Mouse (Mus musculus) right cerebral cortex, postnatal 36 days (tissue): ENCODE data around the gene Fat3.

Experiments used
- DNase-seq, 2 experiments: peaks; one replicate each; pipeline ENCODE4 v3.0.0; 2022; ENCODE audit warnings: low spot score in 2 of 2, mixed read lengths in 1 of 2

Fat3 gene

DNA sequence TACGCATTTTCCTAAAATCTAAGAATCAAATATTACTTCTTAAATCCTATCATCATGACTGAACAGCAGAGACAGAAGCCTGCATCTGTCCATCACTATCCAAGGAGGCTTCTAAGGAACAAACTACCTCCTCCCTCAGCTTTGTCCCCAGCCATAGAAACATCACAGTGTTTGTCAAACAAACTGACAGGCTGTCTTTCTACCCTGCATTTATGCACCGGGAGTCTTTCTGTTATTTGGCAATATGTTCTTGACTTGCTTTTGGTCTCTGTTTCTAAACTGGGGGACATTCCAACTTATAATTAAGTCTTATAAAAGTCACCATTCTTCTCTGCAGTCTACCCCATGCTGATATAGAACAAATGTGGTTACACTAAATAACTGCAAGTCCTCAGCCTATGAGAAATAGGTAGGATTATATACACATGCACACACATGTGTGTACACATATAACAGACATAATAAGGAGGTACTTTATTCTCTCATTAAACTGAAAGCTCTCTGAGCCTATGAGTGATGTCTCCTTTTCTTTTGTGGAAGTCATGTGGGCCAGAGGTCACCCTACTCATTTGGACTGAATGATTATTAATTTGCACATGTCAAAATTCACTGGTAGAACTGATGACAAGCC lies 244.4 kb downstream of the Fat3 start:
- DNase-seq, result no peak

DNA sequence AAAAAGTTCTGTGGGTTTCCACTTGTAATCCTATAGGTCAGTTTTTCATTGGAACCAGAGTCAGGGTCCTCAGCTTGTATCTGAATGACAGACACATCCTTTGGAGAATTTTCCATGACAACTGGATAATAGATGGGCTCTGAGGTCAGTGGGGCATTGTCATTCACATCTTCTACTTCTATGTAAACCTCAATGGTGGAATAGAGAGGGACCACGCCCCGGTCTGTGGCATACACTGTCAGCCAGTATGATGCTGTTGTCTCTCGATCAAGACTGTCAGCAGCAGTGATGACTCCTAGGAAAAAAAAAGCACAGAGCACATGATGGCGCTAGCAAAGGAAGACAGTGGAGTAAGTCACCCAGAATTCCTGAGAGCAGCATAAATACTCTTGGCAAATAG lies 254.3 kb downstream of the Fat3 start:
- DNase-seq, result no peak

DNA sequence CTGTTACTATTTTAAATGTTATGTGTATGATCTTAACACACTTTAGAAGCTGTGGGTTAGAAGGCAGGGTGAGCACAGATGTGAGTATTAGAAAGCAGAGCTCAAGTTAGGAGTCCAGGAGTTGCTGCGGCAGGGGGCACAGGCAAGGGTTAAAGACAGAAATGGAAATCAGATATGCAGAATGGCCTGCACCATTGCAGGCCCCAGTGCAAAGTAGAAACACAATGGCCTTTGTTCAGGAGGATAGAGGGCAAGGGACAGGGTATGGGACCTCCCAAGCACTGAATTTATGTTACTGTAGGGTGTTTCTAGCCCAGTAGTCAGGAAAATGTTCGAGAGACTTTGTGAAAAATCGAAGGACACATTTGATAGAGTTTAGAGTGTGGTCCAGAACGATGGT lies 269.5 kb downstream of the Fat3 start:
- DNase-seq, result no peak

DNA sequence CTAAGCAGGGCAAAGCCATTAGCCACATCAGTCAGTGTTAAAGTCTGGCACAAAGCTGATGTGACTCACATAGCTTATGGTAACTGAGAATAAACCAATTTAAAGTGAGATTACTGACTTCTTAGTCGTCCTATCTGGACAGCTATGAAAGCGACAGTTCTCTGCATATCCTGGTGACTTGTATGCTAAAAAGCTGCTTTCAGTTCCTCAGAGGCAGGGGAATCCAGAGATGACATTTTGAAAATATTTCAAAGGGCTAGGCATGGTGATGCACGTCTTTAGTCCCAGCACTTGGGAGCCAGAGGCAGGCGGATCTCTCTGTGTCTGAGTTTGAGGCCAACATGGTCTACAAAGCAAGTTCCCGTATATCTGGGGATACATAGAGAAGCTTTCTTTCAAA lies 272.2 kb downstream of the Fat3 start:
- no peak for DNase-seq

DNA sequence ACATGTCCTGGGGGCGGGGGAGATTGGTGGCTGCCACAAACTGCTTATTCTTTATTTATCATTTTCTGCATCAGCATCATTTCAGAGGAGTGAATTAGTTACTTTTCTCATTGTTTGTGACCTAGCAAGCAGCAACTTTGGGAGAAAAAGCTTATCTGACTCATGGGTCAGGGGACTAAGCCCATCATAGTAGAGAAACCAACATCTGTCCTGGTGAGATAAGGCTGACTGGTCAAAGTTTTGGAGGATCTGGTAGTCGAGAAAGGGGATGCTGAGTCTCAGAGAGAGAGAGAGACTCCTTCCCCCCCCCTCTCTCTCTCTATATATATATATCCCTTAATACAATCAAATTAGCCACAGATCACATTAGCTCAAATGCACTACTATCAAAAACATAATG lies 273.7 kb downstream of the Fat3 start:
- no peak for DNase-seq

DNA sequence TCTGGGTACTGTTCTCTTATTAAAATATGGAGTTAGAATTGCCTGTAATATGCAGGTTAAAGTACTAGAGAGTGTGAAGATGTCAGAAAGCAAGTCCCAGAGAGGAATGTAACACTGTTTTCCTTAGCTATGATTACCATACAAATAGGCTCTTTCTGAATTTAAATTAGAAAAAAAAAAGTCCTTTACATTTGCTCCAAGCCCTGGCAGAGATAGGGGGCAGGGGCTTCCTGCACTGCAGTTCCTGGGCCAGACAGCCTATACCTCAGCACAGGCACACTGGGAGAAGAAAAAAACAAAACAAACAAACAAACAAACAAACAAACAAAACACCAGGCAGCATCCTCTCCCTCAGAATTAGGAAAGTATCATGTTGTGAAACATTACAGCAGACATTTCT lies 274.5 kb downstream of the Fat3 start:
- no peak for DNase-seq

DNA sequence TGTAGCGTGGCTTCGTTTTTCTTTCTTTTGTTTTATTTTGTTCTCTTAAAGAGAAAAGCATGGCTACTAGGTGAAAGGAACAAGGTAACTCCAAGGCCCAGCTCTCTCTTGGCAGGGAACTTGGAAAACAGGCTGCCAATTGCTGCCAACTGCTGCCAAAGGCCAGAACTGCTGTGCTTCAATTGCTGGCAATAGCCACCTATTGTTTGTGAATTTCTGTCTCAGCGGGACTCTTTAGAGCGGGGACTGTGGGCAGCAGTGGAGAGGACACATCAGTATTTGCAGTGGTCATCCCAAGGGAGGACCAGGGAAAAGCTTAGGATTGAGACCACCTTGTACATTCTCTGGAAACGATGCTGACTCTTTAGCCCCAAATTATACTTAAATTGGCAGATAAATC lies 279.2 kb downstream of the Fat3 start:
- peak in 1 of 2 experiments; percentile 24 for DNase-seq

DNA sequence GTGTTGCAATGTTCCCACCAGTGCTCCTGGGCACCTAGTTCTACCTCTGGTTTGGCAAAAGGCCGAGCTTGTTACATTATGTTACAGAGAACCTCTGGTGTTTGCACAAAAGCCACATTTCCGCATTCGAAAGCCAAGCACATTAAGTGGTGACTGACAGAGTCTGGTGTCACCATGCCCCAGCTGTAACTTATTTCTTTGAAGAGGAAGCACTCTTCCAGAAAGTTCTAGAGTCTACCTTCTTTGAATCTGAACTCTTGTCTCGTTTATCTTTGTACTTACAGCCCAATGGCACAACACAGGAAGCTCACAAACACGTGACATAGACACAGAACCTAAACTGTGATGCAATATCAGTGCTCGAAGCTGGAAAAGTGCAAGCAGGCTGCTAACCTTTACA lies 284.9 kb downstream of the Fat3 start:
- no peak for DNase-seq

DNA sequence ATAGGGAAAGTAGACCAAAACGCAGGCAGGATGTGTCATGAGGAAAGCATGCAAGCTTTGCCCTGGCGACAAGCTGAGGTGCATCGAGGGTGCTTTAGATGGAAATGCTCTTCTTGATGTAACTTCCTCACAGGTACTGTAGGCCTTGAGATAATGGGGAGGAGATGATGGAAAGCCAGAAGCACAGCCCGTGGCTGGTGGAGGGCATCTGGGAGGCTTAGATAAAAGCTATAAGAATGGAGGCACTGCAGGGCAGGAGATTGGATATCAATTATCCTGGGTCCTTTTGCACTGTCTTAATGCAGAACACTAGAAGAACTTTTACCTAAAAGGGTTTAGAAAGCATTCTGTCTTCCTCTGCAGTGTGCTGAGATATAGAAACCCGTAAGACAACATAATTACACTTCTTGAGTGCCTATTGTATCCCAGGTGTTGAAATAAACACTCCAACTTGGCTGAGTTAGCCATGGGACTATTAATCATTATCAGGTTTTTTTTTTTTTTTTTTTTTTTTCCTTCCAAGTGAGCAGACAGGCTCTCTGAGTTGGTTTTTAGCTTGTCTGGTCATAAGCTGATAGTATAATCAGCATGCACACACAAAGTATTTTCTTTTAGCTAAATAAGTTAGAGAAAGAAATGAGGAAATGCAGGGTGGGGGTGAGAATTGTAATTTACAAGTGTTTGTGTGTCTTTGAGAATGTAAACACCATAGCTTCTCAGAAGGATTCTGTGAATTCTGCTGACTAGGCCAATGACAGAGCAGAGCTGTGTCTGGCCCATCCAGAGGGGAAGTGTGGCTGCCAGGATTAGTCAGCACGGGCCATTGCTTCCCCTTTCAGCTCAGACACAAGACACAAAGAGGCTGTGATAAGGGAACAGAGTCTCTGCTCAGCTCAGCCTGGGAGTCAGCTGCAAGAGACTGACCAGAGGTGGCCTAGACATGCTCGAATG lies 286.1 kb downstream of the Fat3 start:
- DNase-seq, result peak; percentile 42 to 60

DNA sequence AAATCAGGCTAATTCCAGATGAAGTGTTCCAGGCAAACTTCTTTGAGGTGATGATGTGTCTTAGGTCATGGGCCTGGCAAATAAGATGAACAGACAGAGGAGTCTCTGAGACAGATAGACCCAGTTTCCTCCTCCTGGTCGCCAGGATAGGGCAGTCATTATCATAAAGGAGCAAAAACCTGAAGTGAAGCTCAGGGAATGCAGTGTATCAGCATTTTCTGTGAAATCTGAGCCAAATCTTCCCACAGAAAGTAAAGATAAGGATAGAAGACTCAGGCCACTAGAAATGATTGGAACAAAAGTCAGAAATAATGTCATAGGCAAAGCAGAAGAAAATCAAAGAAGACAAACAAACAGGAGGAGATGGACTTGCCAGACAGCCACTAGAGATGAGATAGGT lies 287.8 kb downstream of the Fat3 start:
- DNase-seq, result no peak

DNA sequence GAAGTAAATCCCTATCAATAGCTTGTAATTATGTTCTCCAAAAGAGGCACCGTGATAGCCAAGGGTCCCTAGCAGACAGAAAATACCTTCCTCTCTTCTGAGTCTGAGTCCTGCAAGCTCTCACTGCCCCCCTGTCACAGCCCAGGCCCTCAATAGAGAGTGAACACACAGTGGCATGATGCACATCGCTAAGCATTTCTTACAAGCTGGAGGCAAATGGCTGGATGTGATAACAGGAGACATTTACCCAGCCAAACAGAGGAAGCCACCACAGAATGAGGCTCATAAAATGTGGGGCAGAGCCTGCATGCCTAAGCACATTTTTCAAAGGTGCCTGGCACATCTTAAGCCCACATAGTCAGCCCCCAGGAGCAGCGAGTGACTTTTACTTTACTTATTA lies 288.5 kb downstream of the Fat3 start:
- no peak for DNase-seq

DNA sequence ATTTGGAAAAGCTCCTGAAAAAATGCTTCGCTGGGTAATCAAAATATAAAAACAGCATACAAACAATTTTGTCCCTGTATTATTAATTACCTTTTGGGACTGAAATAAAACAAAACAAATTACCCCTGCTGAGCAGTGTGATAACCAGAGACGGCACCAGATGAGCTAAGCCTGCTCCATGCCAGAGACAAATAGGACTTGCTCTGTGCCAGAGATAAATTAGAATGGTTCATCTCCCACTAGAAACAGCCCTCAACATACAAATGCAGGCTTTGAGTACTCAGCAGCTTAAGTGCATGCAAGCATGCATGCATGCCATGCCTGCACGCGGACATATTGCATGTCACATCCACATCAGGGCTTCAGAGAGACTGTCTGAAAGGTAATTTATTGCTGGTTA lies 288.9 kb downstream of the Fat3 start:
- DNase-seq, result no peak

DNA sequence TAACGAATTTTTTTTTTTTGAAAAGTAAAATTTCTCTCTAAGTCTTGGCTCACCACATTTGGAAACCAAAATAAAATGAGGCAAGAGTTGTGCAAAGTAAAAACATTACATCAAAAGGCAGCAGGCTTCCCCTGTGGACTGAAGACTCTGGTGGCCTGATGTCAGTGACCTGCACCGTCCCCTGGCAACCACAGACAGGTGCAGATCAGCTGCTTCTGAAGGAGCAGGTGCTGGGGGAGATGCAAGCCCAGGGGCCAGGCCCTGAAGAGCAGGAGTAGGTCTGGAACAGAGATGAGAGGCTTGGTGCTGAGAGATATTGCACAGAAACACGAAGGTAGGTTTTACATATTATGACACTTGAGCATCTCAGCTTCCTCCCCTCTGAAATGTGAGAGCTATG lies 289.6 kb downstream of the Fat3 start:
- DNase-seq, result no peak

DNA sequence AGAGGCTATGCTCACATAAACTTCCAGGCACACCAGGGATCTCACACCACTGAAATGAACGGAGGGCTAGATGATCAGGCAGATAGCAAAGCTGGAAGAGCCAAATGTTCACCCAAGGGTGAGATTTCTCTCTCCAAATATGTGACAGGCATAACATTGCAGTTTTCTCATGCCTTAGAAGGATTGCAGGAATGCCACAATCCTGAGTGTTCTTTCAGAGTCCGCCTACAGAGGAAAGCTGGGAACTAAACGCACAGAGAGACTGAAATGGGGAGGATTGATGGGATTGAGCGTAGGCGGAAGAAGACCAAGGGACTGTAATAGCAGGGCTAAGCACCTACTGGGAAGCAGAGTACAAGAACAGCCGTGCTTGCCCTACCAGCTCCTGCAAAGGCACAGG lies 298.8 kb downstream of the Fat3 start:
- peak; percentile 18 to 64 for DNase-seq

DNA sequence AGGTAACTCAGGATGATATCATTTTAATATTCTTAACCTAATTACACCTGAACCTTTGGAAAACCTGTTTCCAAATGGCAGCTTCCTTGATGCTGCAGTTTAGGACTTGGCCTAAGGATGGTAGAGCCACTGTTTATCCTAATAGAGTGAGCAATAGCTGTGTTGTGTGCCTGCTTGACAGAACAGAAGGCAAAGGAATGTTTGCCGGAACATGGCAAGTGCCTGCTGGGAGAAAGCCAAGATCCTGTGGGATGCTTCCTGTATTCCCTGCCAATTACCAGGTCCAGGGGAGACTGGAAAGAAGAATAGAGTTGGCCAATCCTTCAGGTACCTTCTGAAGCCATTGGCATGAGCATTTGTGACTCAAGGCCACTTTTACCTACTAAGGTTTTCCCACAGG lies 300.1 kb downstream of the Fat3 start:
- no peak for DNase-seq

DNA sequence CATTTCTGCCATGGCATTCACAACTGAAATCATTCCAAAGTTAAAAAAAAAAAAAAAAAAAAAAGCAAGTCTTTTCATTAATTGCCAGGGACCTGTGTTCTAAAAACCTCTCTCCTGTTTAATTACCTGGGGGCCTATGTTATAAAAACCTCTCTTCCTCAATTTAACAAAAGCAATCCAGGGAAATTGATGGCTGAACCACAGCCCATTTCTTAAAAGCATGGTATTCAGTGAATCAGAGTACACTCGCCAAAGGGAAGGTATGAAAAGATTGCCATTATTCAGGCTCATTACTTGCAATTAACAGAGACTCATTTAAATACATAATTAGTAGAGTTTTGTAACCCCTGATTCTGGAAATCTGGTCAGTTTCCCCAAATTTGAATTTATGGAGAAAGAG lies 314.6 kb downstream of the Fat3 start:
- DNase-seq, result no peak

DNA sequence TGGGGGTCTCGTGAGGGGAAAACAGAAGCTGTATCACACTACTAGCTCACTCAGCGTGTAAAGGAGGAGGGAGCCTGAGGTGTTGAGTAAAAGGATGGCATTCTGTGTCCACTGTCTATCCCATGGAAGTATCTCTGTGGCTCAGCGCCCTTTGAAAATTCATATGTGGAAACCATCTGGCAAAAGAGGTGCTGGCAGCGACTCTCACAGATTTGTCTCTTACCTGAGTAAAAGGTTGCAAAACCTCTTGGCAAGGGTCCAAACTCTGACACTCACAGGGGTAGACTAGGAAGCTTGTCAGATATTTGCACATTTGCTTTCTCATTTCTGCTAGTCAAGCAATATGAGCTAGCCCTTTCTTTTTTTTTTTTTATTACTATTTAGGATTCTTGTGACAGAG lies 331.8 kb downstream of the Fat3 start:
- no peak for DNase-seq

DNA sequence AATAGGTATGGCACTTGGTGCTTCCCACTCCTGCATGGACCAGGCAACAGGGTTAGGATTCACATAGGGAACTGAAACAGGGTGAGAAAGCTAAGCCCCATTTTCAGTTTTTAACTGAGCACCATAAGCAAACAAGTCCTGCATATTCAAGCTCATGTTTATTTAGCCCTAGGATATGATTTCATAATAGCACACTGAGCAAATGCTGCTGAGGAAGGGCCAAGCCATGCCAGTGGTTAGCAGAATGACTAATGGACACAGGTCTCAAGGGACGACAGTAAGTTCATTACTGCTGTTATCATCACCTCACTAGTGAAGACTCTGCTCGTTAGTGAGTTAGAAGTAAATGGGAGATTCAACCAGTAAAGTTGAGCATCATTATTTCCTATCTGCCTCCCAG lies 333.0 kb downstream of the Fat3 start:
- DNase-seq, result no peak

DNA sequence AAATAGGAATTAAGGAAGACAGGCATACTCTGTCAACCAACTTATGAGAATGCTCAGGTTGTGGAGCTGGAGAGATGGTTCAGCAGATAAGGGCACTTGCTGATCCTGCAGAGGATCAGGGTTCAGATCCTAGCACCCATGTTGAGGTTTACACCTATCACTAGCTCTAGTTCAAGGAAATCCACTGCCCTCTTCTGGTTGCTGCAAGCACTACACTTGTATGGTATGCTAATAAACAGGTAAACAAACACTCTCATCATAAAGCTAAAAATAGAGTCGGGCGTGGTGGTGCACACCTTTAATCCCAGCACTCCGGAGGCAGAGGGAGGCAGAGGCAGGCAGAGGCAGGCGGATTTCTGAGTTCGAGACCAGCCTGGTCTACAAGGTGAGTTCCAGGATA lies 341.7 kb downstream of the Fat3 start:
- DNase-seq, result no peak

DNA sequence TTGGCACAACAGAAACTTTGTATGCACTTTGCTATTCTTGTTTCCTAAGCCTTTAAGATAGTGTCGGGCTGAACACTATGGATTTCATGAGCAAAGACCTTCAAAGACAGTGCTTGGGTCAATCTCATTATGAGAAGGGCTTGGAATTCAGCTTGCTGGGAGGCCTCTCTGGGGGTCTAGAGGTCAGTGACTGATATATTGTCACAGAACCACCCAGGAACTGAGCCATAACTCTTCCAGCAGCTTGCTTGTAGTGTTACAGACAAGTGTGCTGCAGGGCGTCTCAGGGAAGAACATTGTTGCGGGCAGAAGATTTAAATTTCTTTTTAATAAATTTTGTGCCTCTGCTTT lies 347.5 kb downstream of the Fat3 start:
- DNase-seq, result no peak

DNA sequence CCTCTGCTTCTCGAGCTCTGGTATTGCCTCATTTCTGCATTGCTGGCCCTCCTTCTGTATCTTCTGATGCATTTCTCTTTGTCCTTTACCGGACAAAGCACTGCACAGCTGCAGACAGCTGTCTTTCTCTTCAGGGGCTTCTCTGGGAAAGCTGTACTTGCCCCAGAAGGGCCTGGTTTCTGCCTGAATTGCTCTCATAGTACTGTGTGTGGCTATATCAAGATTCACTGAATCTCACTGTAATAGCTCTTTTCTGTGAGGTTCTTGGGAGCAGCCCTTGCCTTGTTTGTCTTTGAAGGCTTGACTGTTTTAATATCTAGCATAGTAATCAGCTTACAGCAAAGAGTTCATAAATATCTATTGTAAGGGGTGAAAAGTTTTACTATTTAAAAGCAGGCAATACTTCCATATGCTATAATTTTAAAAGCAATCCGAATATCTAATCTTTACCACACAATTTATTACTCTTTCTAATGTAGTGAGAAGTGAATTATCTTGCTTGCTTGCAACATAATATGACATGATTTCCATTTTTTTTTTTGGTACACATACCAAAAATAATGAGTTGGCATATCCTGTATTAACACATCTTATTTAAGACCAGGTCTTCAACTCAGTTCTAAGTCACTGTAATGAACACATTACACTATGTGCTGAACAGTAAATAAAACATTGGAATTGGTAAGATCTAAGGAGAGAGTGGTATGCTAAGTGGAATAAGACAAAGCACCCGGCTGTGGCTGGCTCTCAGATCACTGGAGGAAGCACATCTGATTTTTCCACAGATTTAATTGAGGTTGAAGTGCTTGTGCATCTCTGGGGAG lies 348.1 kb downstream of the Fat3 start:
- no peak for DNase-seq

DNA sequence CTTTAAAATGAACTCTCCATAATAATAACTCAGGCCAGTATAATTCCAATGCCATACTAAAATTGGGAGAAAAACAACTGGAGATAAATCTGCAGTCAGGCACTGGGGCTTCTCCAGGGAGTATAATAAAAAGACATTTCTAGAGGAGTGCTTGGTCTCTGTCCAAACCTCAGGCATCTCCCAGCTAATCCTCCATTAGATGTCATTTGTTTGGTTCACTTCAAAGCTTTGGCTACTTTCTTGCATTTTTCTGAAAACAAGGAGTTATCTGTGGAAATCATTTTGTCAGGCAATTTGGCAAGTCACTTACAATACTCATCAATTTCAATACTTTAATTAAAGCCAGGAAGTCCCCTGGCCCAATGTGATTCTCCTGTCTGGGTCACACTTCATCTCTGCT lies 351.0 kb downstream of the Fat3 start:
- DNase-seq, result no peak

DNA sequence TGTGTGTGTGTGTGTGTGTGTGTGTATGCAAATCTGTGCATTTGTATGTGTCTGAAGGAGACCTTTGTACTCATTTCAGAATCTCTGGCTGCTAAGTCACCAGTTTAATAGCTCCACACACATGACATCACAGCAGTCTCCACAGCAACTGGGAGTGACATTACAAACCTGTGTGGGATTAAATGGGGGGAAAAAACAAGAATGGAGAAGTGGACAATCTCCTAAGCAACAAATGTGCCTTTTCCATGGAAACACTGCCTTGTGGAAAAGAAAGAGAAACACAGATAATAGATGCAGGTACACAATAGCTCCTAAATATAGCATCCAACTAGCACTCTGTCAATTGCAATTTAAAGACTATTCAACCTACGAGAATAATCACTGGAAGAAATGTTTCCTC lies 353.4 kb downstream of the Fat3 start:
- DNase-seq, result no peak
